Mouse (Mus musculus) 3134 (cell line): Measurements from ENCODE around the gene Qtrt2.

ENCODE experiments used
- DNase-seq: peaks from one replicate; pipeline ENCODE4 v3.0.0-alpha.2; 2011; ENCODE audit warnings: low spot score; ENCODE audit not compliant: insufficient read length; ENCODE audit errors: extremely low read depth

Qtrt2 gene

DNA sequence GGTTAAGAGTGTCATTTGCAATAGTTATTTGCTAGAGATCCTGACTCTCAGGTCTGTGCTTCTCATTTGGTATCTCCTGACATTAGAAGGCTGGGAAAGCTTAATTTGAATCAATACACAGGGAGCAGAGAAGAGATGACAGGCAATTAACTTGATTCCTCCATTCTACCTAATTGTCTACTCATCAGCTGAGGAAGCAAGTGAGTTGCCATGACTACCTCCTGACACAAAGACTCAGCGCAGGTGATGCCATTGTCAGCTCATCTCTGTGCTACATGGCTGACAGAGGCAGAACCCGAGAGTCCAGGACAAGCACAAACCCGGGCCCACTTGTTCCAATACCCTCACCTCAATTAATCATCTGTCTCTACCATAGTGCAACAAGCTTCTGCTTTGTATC lies 99.1 kb downstream of the Qtrt2 start:
- no peak for DNase-seq

GRCm38 (mm10) chr16:43818404-43818803 lies 108.2 kb downstream of the Qtrt2 start:
- no peak for DNase-seq

- DNase-seq: no peak
Observed at GRCm38 (mm10) chr16:43816321-43816720, 110.3 kb downstream of the Qtrt2 start.

DNA sequence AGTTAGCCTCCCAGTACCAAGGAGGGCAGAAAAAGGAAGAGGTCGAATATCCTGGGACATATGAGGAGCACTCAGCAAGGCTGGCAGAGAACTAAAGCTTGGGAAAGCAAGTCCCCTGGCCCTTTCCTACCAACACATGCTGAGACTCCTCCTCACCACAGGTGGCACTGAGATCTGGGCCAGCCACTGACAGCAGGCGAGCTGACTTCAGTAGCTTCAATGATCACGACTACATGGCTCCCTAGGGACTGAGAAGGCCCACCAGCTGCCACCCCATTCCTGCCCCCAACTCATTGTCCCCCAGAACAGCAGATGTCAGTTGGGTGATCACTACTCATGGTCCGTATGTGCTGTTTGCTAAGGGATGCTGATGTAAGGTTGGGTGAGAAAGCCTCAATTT lies 112.0 kb downstream of the Qtrt2 start:
- DNase-seq: no peak
